Mouse (Mus musculus): ENCODE measurements around the gene 2410004B18Rik.

DNA sequence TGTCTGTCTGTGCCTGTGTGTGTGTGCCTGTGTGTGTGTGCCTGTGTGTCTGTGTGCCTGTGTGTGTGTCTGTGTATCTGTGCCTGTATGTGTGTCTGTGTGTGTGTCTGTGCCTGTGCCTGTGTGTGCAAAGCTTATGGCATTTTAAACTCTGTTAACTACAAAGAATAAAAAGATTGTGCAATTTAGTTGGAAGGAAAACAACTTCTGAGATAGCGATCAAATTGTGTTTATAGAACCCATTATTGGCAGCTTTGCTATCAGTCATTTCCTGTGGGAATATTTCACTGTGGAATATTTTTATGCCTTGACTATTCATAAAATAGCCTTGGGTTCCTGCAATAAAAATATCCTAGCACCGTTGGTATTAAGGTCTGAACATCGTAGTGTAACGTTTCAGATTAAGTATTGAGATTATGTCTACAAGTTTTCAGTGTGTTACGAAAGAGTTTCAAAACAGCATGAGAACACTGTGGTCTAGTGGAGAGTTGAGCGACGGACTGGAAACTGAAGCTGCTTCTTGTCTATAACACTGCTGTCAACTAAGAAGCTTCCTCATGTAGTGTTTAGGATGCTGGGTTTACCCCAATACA, 47.6 kb downstream of the 2410004B18Rik start:
- TF ChIP-seq CTCF (IDR thresholded peaks at IDR 0.05; ENCODE audit: low read depth, low read length) (no peak), POLR2A (IDR thresholded peaks at IDR 0.05; ENCODE audit: borderline replicate concordance, low read depth, low read length) (no peak)

Data from bone marrow macrophage, adult 2 months (primary cell).